Mouse (Mus musculus): Measurements from ENCODE around the gene Asb17. TPM values are rescaled to one million over a fixed set of nuclear protein-coding genes. Genes with fewer than 3 reads are reported as not detected.
A peak's percentile ranks its signal among the peaks of the same experiment; 100 is the strongest.
"Not testable (repeated sequence)": the region's sequence is repeated elsewhere in the genome, so short reads cannot be mapped to it uniquely, and the experiment has no call there.

Gene Asb17
- polyA plus RNA-seq, 1 experiment from 2014 or later: 0.12 TPM

GRCm38 (mm10) chr3:153807444-153808149, 36.4 kb upstream of the Asb17 start:
- POLR2A ChIA-PET: no interaction called here
- DNase-seq (ENCODE audit: low read depth, low spot score) (no peak), ATAC-seq (no peak)
- TF ChIP-seq CTCF (IDR thresholded peaks at IDR 0.05): no peak
- in situ Hi-C loops (cut with MboI; ENCODE audit: low pct_unique_long_range_greater_than_20kb): loop anchor here (5.0 to 25.0 kb wide), 2 partner anchors 135 to 1045 kb away; no protein-coding TSS in a partner anchor
- peaks cover 2% of the 10 kb centered on the region for H3K27me3 ChIP-seq
- CTCF ChIA-PET: interaction anchor here (0.7 to 2.4 kb wide), 11 partner anchors 9 to 295 kb away, joined by 3 to 7 read pairs (median 4); no protein-coding TSS in a partner anchor

- ATAC-seq (no peak), DNase-seq (ENCODE audit: low read depth, low spot score) (no peak)
- in situ Hi-C loops (cut with MboI; ENCODE audit: low pct_unique_long_range_greater_than_20kb): loop anchor here (5.0 to 25.0 kb wide), 2 partner anchors 136 to 1046 kb away; no protein-coding TSS in a partner anchor
- TF ChIP-seq CTCF (IDR thresholded peaks at IDR 0.05): no peak
- CTCF ChIA-PET: interaction anchor here (0.6 to 2.4 kb wide), 6 partner anchors 10 to 1025 kb away, joined by 3 to 7 read pairs (median 3); no protein-coding TSS in a partner anchor
- no peaks in the 10 kb centered on the region for H3K27me3 ChIP-seq
- POLR2A ChIA-PET: interaction anchor here (0.9 kb wide), 1 partner anchor 64 kb away, joined by 3 read pairs; no protein-coding TSS in a partner anchor
These were observed 35.6 kb upstream of the Asb17 start for GRCm38 (mm10) chr3:153808406-153808805.

GRCm38 (mm10) chr3:153814026-153814425, 30.0 kb upstream of the Asb17 start:
- ChIA-PET POLR2A (no interaction called here), CTCF (interaction anchor here (1.7 kb wide), 2 partner anchors 13 to 69 kb away, joined by 3 to 4 read pairs; no protein-coding TSS in a partner anchor)
- in situ Hi-C loops (cut with MboI; ENCODE audit: low pct_unique_long_range_greater_than_20kb): loop anchor here (25.0 kb wide), 1 partner anchor 1052 kb away; no protein-coding TSS in a partner anchor
- no peaks in the 10 kb centered on the region for H3K27me3 ChIP-seq
- DNase-seq (ENCODE audit: low read depth, low spot score) (no peak), ATAC-seq (no peak)
- TF ChIP-seq CTCF (IDR thresholded peaks at IDR 0.05): no peak

- ATAC-seq: peak; percentile 71
- CTCF ChIA-PET: interaction anchor here (0.7 to 2.2 kb wide), 5 partner anchors 10 to 1057 kb away, joined by 3 to 9 read pairs (median 3); no protein-coding TSS in a partner anchor
- TF ChIP-seq CTCF (IDR thresholded peaks at IDR 0.05): no peak
These were observed 26.6 kb upstream of the Asb17 start for GRCm38 (mm10) chr3:153817376-153817890.

GRCm38 (mm10) chr3:153818723-153819122, 25.3 kb upstream of the Asb17 start:
- no peak for ATAC-seq
- TF ChIP-seq CTCF (IDR thresholded peaks at IDR 0.05): no peak
- CTCF ChIA-PET: interaction anchor here (0.8 to 2.2 kb wide), 2 partner anchors 17 to 49 kb away, joined by 3 to 9 read pairs; no protein-coding TSS in a partner anchor

More at GRCm38 (mm10) chr3:153817376-153817890, 26.6 kb upstream of the Asb17 start:
- in situ Hi-C loops (cut with MboI; ENCODE audit: low pct_unique_long_range_greater_than_20kb): loop anchor here (25.0 kb wide), 1 partner anchor 1055 kb away; no protein-coding TSS in a partner anchor
- POLR2A ChIA-PET: interaction anchor here (0.6 kb wide), 1 partner anchor 236 kb away, joined by 3 read pairs; no protein-coding TSS in a partner anchor
- H3K27me3 ChIP-seq: no peaks in the 10 kb centered on the region
- peak; percentile 24 for DNase-seq (ENCODE audit: low read depth, low spot score)

GRCm38 (mm10) chr3:153819438-153819837, 24.6 kb upstream of the Asb17 start:
- CTCF ChIA-PET: no interaction called here
- POLR2A ChIA-PET: no interaction called here
- in situ Hi-C loops (cut with MboI; ENCODE audit: low pct_unique_long_range_greater_than_20kb): loop anchor here (25.0 kb wide), 1 partner anchor 1057 kb away; no protein-coding TSS in a partner anchor
- no peaks in the 10 kb centered on the region for H3K27me3 ChIP-seq
- no peak for DNase-seq (ENCODE audit: low read depth, low spot score)
- ATAC-seq: no peak
- TF ChIP-seq CTCF (IDR thresholded peaks at IDR 0.05): no peak

More at GRCm38 (mm10) chr3:153818723-153819122, 25.3 kb upstream of the Asb17 start:
- in situ Hi-C loops (cut with MboI; ENCODE audit: low pct_unique_long_range_greater_than_20kb): loop anchor here (25.0 kb wide), 1 partner anchor 1056 kb away; no protein-coding TSS in a partner anchor
- no peaks in the 10 kb centered on the region for H3K27me3 ChIP-seq
- POLR2A ChIA-PET: interaction anchor here (0.6 kb wide), 1 partner anchor 17 kb away, joined by 4 read pairs; no protein-coding TSS in a partner anchor
- DNase-seq (ENCODE audit: low read depth, low spot score): no peak

- POLR2A ChIA-PET: no interaction called here
- DNase-seq (ENCODE audit: low read depth, low spot score) (no peak), ATAC-seq (no peak)
- CTCF ChIA-PET: interaction anchor here (1.0 to 2.8 kb wide), 5 partner anchors 8 to 165 kb away, joined by 3 to 10 read pairs (median 3); no protein-coding TSS in a partner anchor
- no peak for TF ChIP-seq CTCF (IDR thresholded peaks at IDR 0.05)
- H3K27me3 ChIP-seq: no peaks in the 10 kb centered on the region
- in situ Hi-C loops (cut with MboI; ENCODE audit: low pct_unique_long_range_greater_than_20kb): loop anchor here (25.0 kb wide), 1 partner anchor 1062 kb away; no protein-coding TSS in a partner anchor
These were observed 20.1 kb upstream of the Asb17 start for GRCm38 (mm10) chr3:153823671-153824515.

- POLR2A ChIA-PET: no interaction called here
- ATAC-seq (no peak), DNase-seq (ENCODE audit: low read depth, low spot score) (no peak)
- TF ChIP-seq CTCF (IDR thresholded peaks at IDR 0.05): no peak
- CTCF ChIA-PET: interaction anchor here (0.8 to 2.2 kb wide), 6 partner anchors 9 to 160 kb away, joined by 3 to 10 read pairs (median 4); no protein-coding TSS in a partner anchor
- H3K27me3 ChIP-seq: no peaks in the 10 kb centered on the region
- in situ Hi-C loops (cut with MboI; ENCODE audit: low pct_unique_long_range_greater_than_20kb): no loop called here
These were observed 18.8 kb upstream of the Asb17 start for GRCm38 (mm10) chr3:153825197-153825596.

- no peak for ATAC-seq
- no peak for TF ChIP-seq CTCF (IDR thresholded peaks at IDR 0.05)
- POLR2A ChIA-PET: interaction anchor here (0.7 kb wide), 1 partner anchor 10 kb away, joined by 3 read pairs; no protein-coding TSS in a partner anchor
- CTCF ChIA-PET: interaction anchor here (1.9 to 2.2 kb wide), 2 partner anchors 9 to 13 kb away, joined by 7 to 10 read pairs; no protein-coding TSS in a partner anchor
- no peaks in the 10 kb centered on the region for H3K27me3 ChIP-seq
- no peak for DNase-seq (ENCODE audit: low read depth, low spot score)
- in situ Hi-C loops (cut with MboI; ENCODE audit: low pct_unique_long_range_greater_than_20kb): no loop called here
These were observed 17.4 kb upstream of the Asb17 start for GRCm38 (mm10) chr3:153826616-153827015.

- CTCF ChIA-PET: interaction anchor here (1.3 kb wide), 1 partner anchor 12 kb away, joined by 3 read pairs; no protein-coding TSS in a partner anchor
- ATAC-seq; DNase-seq (ENCODE audit: low read depth, low spot score); POLR2A ChIA-PET; H3K27me3 ChIP-seq; in situ Hi-C loops (cut with MboI; ENCODE audit: low pct_unique_long_range_greater_than_20kb): not testable (repeated sequence)
These were observed 14.2 kb upstream of the Asb17 start for GRCm38 (mm10) chr3:153829788-153830187.

All from Patski (cell line).